Mouse (Mus musculus) lung, embryonic 16.5 days (tissue): Measurements from ENCODE around the gene Upk2. TPM values are rescaled to one million over a fixed set of nuclear protein-coding genes. Genes with fewer than 3 reads are reported as not detected.
A peak's percentile ranks its signal among the peaks of the same experiment; 100 is the strongest.
"Not testable (repeated sequence)": the region's sequence is repeated elsewhere in the genome, so short reads cannot be mapped to it uniquely, and the experiment has no call there.

Experiments used
- ATAC-seq: fragments of 200-750 bp; cut with Nextera tagmentation; 2 replicates; pipeline ENCODE4 v1.8.0; 2017; ENCODE audit warnings: low read depth, mild to moderate bottlenecking, moderate library complexity
- H3K27ac ChIP-seq: fragments of 300-500 bp; sonication (generic); 2 replicates; pipeline ENCODE4 v1.5.1; 2014; ENCODE audit warnings: mild to moderate bottlenecking, control low read depth, low read length
- H3K27me3 ChIP-seq: fragments of 300-500 bp; sonication (generic); 2 replicates; pipeline ENCODE4 v1.6.1; 2014; ENCODE audit warnings: low read depth, low read length, mixed read lengths; ENCODE audit not compliant: control insufficient read depth, insufficient read depth
- H3K36me3 ChIP-seq: fragments of 300-500 bp; sonication (generic); 2 replicates; pipeline ENCODE4 v1.6.1; 2014; ENCODE audit warnings: low read length; ENCODE audit not compliant: control insufficient read depth, insufficient read depth
- H3K4me1 ChIP-seq: fragments of 300-500 bp; sonication (generic); replicated peaks from 2 replicates; pipeline ENCODE4 v1.6.1; 2014; ENCODE audit warnings: low read length, mixed read lengths; ENCODE audit not compliant: control insufficient read depth, insufficient read depth
- H3K4me2 ChIP-seq: fragments of 300-500 bp; sonication (generic); 2 replicates; pipeline ENCODE4 v1.6.1; 2014; ENCODE audit warnings: low read depth, low read length, control low read depth
- H3K4me3 ChIP-seq: fragments of 300-500 bp; sonication (generic); 2 replicates; pipeline ENCODE4 v1.5.1; 2014; ENCODE audit warnings: mild to moderate bottlenecking, low read length, control low read depth
- H3K9ac ChIP-seq: fragments of 300-500 bp; sonication (generic); 2 replicates; pipeline ENCODE4 v1.6.1; 2014; ENCODE audit warnings: low read length, control low read depth
- H3K9me3 ChIP-seq: fragments of 300-500 bp; sonication (generic); 2 replicates; pipeline ENCODE4 v1.6.1; 2016; ENCODE audit warnings: low read length; ENCODE audit not compliant: control insufficient read depth
- WGBS: fragments of 180-500 bp; shearing (Covaris S2); extraction: QIAGEN DNeasy Blood & Tissue Kit; methylation state at CpG from one replicate; pipeline ENCODE4 v1.1.7; 2014; 5-methylcytosine and 5-hydroxymethylcytosine counted together
- polyA plus RNA-seq: library from polyadenylated mRNA; unstranded; fragments of >200 nt; fragmentation: Nextera tagmentation; extraction: Ambion mirVana; gene quantifications from 2 replicates; pipeline ENCODE4 v1.2.1, GENCODE M21; 2015

Gene Upk2
- polyA plus RNA-seq, 1 experiment from 2014 or later: 1.8 TPM

DNA sequence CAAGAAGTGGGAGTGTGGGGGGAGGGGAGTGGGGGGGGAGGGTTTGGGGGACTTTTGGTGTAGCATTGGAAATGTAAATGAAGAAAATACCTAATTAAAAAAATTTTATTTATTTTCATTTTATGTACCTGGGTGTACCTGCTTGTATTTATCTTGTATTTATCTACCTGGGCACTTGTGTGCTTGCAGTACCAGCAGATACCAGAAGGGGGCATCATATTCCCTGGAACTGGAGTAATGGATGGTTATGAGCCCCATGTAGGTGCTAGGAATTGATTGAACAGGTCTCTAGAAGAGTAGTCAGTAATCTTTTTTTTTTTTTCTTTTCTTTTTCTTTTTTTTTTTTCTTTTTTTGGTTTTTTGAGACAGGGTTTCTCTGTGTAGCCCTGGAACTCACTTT is 4.4 kb downstream of the Upk2 start:
- no peak overlapping the region for H3K4me3 ChIP-seq
- no peaks in the 10 kb centered on the region for H3K9me3 ChIP-seq
- H3K36me3 ChIP-seq: no peaks in the 10 kb centered on the region
- H3K9ac ChIP-seq: no peak overlapping the region
- no peak overlapping the region for H3K27ac ChIP-seq
- no peak overlapping the region for H3K4me2 ChIP-seq
- no peak for ATAC-seq
- H3K27me3 ChIP-seq: 0 out of 2 replicates have a peak, but pooled peaks cover 2% of the 10 kb centered on the region
- no peaks in the 10 kb centered on the region; the same call in 1 of the 2 replicates for H3K4me1 ChIP-seq

DNA sequence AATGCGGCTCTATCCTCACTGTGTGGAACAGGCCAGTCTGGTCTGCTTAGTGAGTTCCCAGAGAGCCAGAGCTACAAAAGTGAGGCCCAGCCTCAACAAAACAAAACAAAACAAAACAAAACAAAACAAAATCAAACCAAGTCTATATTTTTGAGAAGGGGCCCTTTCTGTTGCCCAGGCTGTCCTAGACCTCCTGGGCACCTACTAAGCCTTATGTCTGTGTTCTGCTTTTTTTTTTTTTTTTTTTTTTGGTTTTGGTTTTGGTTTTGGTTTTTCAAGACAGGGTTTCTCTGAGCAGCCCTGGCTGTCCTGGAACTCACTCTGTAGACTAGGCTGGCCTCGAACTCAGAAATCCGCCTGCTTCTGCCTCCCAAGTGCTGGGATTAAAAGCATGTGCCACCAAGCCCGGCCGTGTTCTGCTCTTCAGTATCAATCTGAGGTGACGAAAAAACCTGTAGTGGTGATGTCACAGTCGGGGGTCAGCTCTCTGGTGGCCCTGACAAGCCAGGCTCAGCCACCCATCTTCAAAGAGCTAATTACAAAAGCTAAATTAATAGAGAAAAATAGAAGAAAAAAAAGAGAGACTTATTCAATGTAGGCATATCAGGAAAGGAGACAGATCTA is 10.3 kb downstream of the Upk2 start:
- not testable (repeated sequence) for ATAC-seq, H3K36me3 ChIP-seq, H3K9ac ChIP-seq, H3K9me3 ChIP-seq, H3K4me3 ChIP-seq, H3K27me3 ChIP-seq, H3K4me2 ChIP-seq, H3K4me1 ChIP-seq, H3K27ac ChIP-seq
- WGBS: 77% methylated on average over 7 of the region's 7 CpGs

DNA sequence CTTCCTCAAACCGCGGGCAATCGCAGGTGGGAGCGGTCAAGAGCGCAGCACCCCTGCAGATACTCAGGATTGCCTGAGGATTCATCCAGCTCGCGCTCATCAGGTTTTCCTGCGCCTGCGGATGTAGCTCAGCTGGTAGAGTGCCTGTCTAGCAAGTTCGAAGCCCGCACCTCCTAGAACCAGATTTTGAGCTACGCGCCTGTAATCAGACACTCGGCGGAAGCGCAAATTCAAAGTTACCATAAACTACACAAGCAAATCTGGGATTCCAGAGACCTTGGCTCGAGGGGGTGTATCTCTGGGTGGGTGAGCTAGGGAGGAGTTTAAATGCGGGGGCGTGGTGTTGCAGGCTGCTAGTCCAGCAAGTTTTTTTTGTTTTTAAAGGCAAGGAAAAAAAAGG is 13.8 kb downstream of the Upk2 start, which contains the start of gene Foxr1:
Foxr1 (minus strand) TSS at position 176 of the 400 bp plus-strand sequence.
- Histone ChIP-seq H3K4me2 (no peak within 1 kb of the TSS), H3K36me3 (no peaks in the 10 kb centered on the region), H3K9ac (no peak within 1 kb of the TSS), H3K9me3 (no peaks in the 10 kb centered on the region), H3K27ac (no peak within 1 kb of the TSS), H3K27me3 (no peaks in the 10 kb centered on the region), H3K4me1 (no peaks in the 10 kb centered on the region), H3K4me3 (no peak within 1 kb of the TSS)
- no peak for ATAC-seq
- WGBS: 64% methylated on average over 19 of the region's 19 CpGs

DNA sequence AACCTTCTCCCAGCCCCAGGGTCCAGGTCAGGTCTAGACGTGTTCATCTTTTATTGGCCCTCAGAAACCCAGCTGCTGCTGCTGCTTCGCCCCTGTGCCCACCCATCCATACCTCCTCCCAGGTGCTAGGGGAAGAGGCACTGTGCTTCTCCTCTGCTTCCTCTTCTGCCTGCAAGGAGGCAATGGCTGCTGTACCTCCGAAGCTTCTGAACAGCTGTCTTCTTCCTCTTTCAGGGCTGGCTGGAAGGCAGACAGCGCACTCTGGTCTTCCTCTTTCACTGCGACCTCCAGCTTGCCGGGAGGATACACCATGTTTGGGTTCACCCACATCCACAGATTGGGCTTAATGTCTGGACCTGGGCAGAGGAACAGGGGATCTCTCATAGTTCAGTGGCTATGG is 19.0 kb downstream of the Upk2 start:
- H3K9ac ChIP-seq: no peak overlapping the region
- ATAC-seq: no peak
- H3K9me3 ChIP-seq: no peaks in the 10 kb centered on the region
- H3K27ac ChIP-seq: no peak overlapping the region
- no peaks in the 10 kb centered on the region for H3K27me3 ChIP-seq
- no peak overlapping the region for H3K4me2 ChIP-seq
- 78% methylated on average over 6 of the region's 6 CpGs for WGBS
- H3K4me1 ChIP-seq: no peaks in the 10 kb centered on the region
- no peak overlapping the region for H3K4me3 ChIP-seq
- H3K36me3 ChIP-seq: no peaks in the 10 kb centered on the region

- no peak overlapping the region for H3K4me3 ChIP-seq
- no peaks in the 10 kb centered on the region for H3K27me3 ChIP-seq
Observed at GRCm38 (mm10) chr9:44432577-44433185, 22.1 kb downstream of the Upk2 start.

GRCm38 (mm10) chr9:44423576-44423975 is 31.2 kb downstream of the Upk2 start:
- no peaks in the 10 kb centered on the region for H3K36me3 ChIP-seq
- H3K9me3 ChIP-seq: no peaks in the 10 kb centered on the region
- H3K4me2 ChIP-seq: no peak overlapping the region
- H3K4me3 ChIP-seq: no peak overlapping the region
- ATAC-seq: no peak
- H3K4me1 ChIP-seq: peaks cover under 1% of the 10 kb centered on the region; the same call in 1 of the 2 replicates
- H3K27me3 ChIP-seq: no peaks in the 10 kb centered on the region
- H3K9ac ChIP-seq: no peak overlapping the region
- no peak overlapping the region for H3K27ac ChIP-seq
- 69% methylated on average over 4 of the region's 4 CpGs for WGBS

More at GRCm38 (mm10) chr9:44432577-44433185, 22.1 kb downstream of the Upk2 start:
- Histone ChIP-seq H3K27ac (no peak overlapping the region), H3K4me1 (no peaks in the 10 kb centered on the region), H3K4me2 (no peak overlapping the region), H3K9ac (no peak overlapping the region), H3K9me3 (no peaks in the 10 kb centered on the region), H3K36me3 (no peaks in the 10 kb centered on the region)
- WGBS: 41% methylated on average over 5 of the region's 5 CpGs
- no peak for ATAC-seq

- Histone ChIP-seq H3K4me1 (peaks cover 10% of the 10 kb centered on the region), H3K27me3 (no peaks in the 10 kb centered on the region), H3K9me3 (no peaks in the 10 kb centered on the region), H3K4me2 (no peak overlapping the region), H3K36me3 (peaks cover 3% of the 10 kb centered on the region; the same call in 1 of the 2 replicates), H3K27ac (no peak overlapping the region), H3K4me3 (no peak overlapping the region), H3K9ac (no peak overlapping the region)
- no peak for ATAC-seq
- whole genome bisulfite sequencing: 66% methylated on average over 5 of the region's 5 CpGs
Observed at GRCm38 (mm10) chr9:44420280-44420898, 34.4 kb downstream of the Upk2 start.

GRCm38 (mm10) chr9:44419730-44420129 is 35.0 kb downstream of the Upk2 start:
- H3K4me3 ChIP-seq, H3K9ac ChIP-seq, ATAC-seq, H3K4me2 ChIP-seq, H3K9me3 ChIP-seq, H3K27ac ChIP-seq, H3K27me3 ChIP-seq, H3K36me3 ChIP-seq, H3K4me1 ChIP-seq: not testable (repeated sequence)
- 93% methylated on average over 9 of the region's 9 CpGs for WGBS

GRCm38 (mm10) chr9:44418519-44419385 is 36.0 kb downstream of the Upk2 start, which contains the start of gene Ccdc84:
Gene Ccdc84, minus strand, starts transcription at chr9:44418569.
- Histone ChIP-seq H3K36me3 (peaks cover 3% of the 10 kb centered on the region; the same call in 1 of the 2 replicates), H3K9ac (peak within 1 kb of the TSS; percentile 83), H3K4me3 (peak within 1 kb of the TSS; percentile 80), H3K27me3 (no peaks in the 10 kb centered on the region), H3K9me3 (no peaks in the 10 kb centered on the region), H3K4me2 (peak within 1 kb of the TSS; percentile 86), H3K27ac (peak within 1 kb of the TSS; percentile 80), H3K4me1 (peaks cover 10% of the 10 kb centered on the region)
- 76% methylated on average over 14 of the region's 14 CpGs for WGBS
- no peak for ATAC-seq
